Mouse (Mus musculus): ENCODE results near the gene Pald1. TPM values are rescaled to one million over a fixed set of nuclear protein-coding genes. Genes with fewer than 3 reads are reported as not detected.

Pald1 gene
- polyA plus RNA-seq, 1 experiment from 2014 or later = 47.5 TPM

GRCm38 (mm10) chr10:61327545-61327944 is 55.8 kb downstream of the Pald1 start:
- TF ChIP-seq CTCF (IDR thresholded peaks at IDR 0.05; ENCODE audit: low read depth) = no peak
- WGBS = 78% methylated on average over 10 of the region's 10 CpGs
- Histone ChIP-seq H3K4me3 (ENCODE audit: low read depth, low read length) (no peak overlapping the region), H3K27ac (ENCODE audit: low read depth) (no peak overlapping the region), H3K4me1 (ENCODE audit: insufficient read depth) (no peaks in the 10 kb centered on the region), H3K27me3 (ENCODE audit: insufficient read depth, low read length) (no peaks in the 10 kb centered on the region), H3K9ac (no peak overlapping the region), H3K36me3 (ENCODE audit: insufficient read depth) (0 out of 2 replicates have a peak, but pooled peaks cover 20% of the 10 kb centered on the region), H3K4me2 (no peak overlapping the region), H3K9me3 (ENCODE audit: low read depth, low read length) (no peaks in the 10 kb centered on the region)
- ATAC-seq (ENCODE audit: insufficient read depth) = no peak
- no peak for DNase-seq

- Histone ChIP-seq H3K9ac (no peak overlapping the region), H3K27ac (ENCODE audit: low read depth) (no peak overlapping the region), H3K4me3 (ENCODE audit: low read depth, low read length) (no peak overlapping the region), H3K36me3 (ENCODE audit: insufficient read depth) (peaks cover 30% of the 10 kb centered on the region), H3K27me3 (ENCODE audit: insufficient read depth, low read length) (no peaks in the 10 kb centered on the region), H3K9me3 (ENCODE audit: low read depth, low read length) (no peaks in the 10 kb centered on the region), H3K4me2 (no peak overlapping the region), H3K4me1 (ENCODE audit: insufficient read depth) (no peaks in the 10 kb centered on the region)
- TF ChIP-seq CTCF (IDR thresholded peaks at IDR 0.05; ENCODE audit: low read depth) = no peak
- ATAC-seq (ENCODE audit: insufficient read depth) = peak; percentile 77; the same call in 1 of the 2 replicates
- DNase-seq = no peak
- 53% methylated on average over 9 of the region's 9 CpGs for WGBS
Measured at GRCm38 (mm10) chr10:61325782-61326328, 57.5 kb downstream of the Pald1 start.

- no peak for DNase-seq
- WGBS = 68% methylated on average over 8 of the region's 8 CpGs
- no peaks in the 10 kb centered on the region for H3K9me3 ChIP-seq (ENCODE audit: low read depth, low read length)
- H3K27me3 ChIP-seq (ENCODE audit: insufficient read depth, low read length) = no peaks in the 10 kb centered on the region
- peaks cover 41% of the 10 kb centered on the region for H3K36me3 ChIP-seq (ENCODE audit: insufficient read depth)
- H3K4me1 ChIP-seq (ENCODE audit: insufficient read depth) = no peaks in the 10 kb centered on the region
- ATAC-seq (ENCODE audit: insufficient read depth) = no peak
- H3K27ac ChIP-seq (ENCODE audit: low read depth) = no peak overlapping the region
- no peak overlapping the region for H3K9ac ChIP-seq
- no peak overlapping the region for H3K4me2 ChIP-seq
- TF ChIP-seq CTCF (IDR thresholded peaks at IDR 0.05; ENCODE audit: low read depth) = no peak
- no peak overlapping the region for H3K4me3 ChIP-seq (ENCODE audit: low read depth, low read length)
Measured at GRCm38 (mm10) chr10:61324717-61325116, 58.6 kb downstream of the Pald1 start.

DNA sequence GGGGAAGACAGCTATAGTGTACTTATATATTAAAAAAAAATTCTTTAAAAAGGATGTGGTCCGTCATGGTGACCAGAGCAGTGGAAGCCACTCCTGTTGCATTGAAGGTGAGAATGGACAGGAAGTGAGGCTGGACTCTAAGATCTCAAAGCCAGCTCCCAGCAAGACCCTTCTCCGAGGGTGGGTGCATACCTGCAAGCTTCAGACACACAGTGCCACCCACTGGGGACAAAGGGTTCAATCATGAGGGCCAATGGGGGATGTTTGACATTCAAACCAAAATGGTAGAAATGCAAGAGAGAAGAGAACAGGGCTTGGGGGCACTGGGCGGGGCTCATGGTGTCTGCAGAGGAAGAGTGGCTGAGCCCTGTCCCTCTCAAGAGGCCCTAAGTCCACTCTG is 64.8 kb downstream of the Pald1 start:
- Histone ChIP-seq H3K36me3 (ENCODE audit: insufficient read depth) (peaks cover 35% of the 10 kb centered on the region), H3K27ac (ENCODE audit: low read depth) (no peak overlapping the region), H3K27me3 (ENCODE audit: insufficient read depth, low read length) (no peaks in the 10 kb centered on the region), H3K9ac (no peak overlapping the region), H3K4me1 (ENCODE audit: insufficient read depth) (no peaks in the 10 kb centered on the region), H3K9me3 (ENCODE audit: low read depth, low read length) (no peaks in the 10 kb centered on the region), H3K4me3 (ENCODE audit: low read depth, low read length) (no peak overlapping the region), H3K4me2 (no peak overlapping the region)
- ATAC-seq (ENCODE audit: insufficient read depth) = no peak
- 91% methylated on average over 3 of the region's 3 CpGs for WGBS
- no peak for DNase-seq
- TF ChIP-seq CTCF (IDR thresholded peaks at IDR 0.05; ENCODE audit: low read depth) = no peak

DNA sequence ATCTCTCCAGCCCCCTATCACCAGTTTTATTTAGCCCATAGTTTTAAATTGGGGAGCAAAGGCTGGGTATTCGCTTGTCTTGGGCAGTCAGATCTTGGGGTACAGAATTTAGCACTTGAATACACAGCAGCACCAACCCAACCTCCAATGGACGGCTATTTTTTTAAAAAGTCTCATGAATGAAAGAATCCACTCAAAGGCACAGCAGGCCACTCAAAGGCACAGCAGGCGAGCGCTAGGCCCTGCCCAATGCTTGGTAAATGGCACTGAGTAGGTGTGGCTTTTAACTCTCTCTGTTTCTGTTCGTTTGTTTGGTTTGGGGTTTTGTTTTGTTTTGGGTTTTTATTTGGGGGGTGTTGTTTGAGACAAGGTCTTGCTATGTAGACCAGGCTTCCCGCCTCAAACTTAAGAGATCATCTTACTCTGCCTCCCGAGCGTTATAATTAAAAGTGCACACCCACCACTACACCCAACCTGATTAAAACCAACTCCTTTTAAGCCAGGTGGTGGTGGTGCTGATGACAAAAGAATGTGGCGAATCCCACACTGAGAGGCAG is 67.9 kb downstream of the Pald1 start:
- DNase-seq (no peak), ATAC-seq (ENCODE audit: insufficient read depth) (no peak)
- no peak overlapping the region for H3K4me2 ChIP-seq
- no peak overlapping the region for H3K9ac ChIP-seq
- no peak overlapping the region for H3K27ac ChIP-seq (ENCODE audit: low read depth)
- peaks cover 12% of the 10 kb centered on the region; the same call in 1 of the 2 replicates for H3K36me3 ChIP-seq (ENCODE audit: insufficient read depth)
- 55% methylated on average over 9 of the region's 9 CpGs for WGBS
- H3K4me1 ChIP-seq (ENCODE audit: insufficient read depth) = no peaks in the 10 kb centered on the region
- no peak overlapping the region for H3K4me3 ChIP-seq (ENCODE audit: low read depth, low read length)
- TF ChIP-seq CTCF (IDR thresholded peaks at IDR 0.05; ENCODE audit: low read depth) = no peak
- H3K27me3 ChIP-seq (ENCODE audit: insufficient read depth, low read length) = no peaks in the 10 kb centered on the region
- no peaks in the 10 kb centered on the region for H3K9me3 ChIP-seq (ENCODE audit: low read depth, low read length)

- ATAC-seq (ENCODE audit: insufficient read depth) (no peak), DNase-seq (no peak)
- no peak overlapping the region for H3K27ac ChIP-seq (ENCODE audit: low read depth)
- no peak overlapping the region for H3K4me3 ChIP-seq (ENCODE audit: low read depth, low read length)
- no peaks in the 10 kb centered on the region for H3K9me3 ChIP-seq (ENCODE audit: low read depth, low read length)
- 0 out of 2 replicates have a peak, but pooled peaks cover 3% of the 10 kb centered on the region for H3K36me3 ChIP-seq (ENCODE audit: insufficient read depth)
- no peak overlapping the region for H3K9ac ChIP-seq
- H3K4me1 ChIP-seq (ENCODE audit: insufficient read depth) = no peaks in the 10 kb centered on the region
- no peak for TF ChIP-seq CTCF (IDR thresholded peaks at IDR 0.05; ENCODE audit: low read depth)
- no peaks in the 10 kb centered on the region for H3K27me3 ChIP-seq (ENCODE audit: insufficient read depth, low read length)
- no peak overlapping the region for H3K4me2 ChIP-seq
- 34% methylated on average over 7 of the region's 7 CpGs for WGBS
Measured at GRCm38 (mm10) chr10:61313750-61314149, 69.6 kb downstream of the Pald1 start.

DNA sequence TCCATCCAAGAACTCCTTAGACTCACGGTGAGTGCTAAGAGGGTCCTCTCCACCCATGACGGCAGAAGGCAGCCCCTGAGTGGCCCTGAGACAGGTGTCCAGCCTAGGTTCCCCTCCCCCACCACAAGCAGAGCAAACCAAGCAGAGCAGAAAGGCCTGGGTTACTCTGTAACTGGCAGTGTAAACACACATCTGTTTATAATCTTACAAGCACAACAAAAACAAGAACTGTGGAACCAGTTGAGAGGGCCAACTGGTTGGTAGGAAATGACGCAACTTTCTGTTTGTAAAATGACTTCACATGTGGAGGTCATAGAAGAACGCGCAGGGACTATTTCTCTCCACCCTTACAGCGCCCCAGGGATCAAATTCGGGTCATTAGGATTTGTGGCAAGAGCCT is 70.6 kb downstream of the Pald1 start:
- ATAC-seq (ENCODE audit: insufficient read depth) = no peak
- H3K9ac ChIP-seq = no peak overlapping the region
- no peak for DNase-seq
- H3K27me3 ChIP-seq (ENCODE audit: insufficient read depth, low read length) = no peaks in the 10 kb centered on the region
- no peak overlapping the region for H3K4me3 ChIP-seq (ENCODE audit: low read depth, low read length)
- no peaks in the 10 kb centered on the region for H3K9me3 ChIP-seq (ENCODE audit: low read depth, low read length)
- no peak overlapping the region for H3K4me2 ChIP-seq
- WGBS = 28% methylated on average over 7 of the region's 7 CpGs
- no peaks in the 10 kb centered on the region for H3K36me3 ChIP-seq (ENCODE audit: insufficient read depth)
- H3K27ac ChIP-seq (ENCODE audit: low read depth) = peak overlapping the region; percentile 18; the same call in 1 of the 2 replicates
- H3K4me1 ChIP-seq (ENCODE audit: insufficient read depth) = no peaks in the 10 kb centered on the region
- TF ChIP-seq CTCF (IDR thresholded peaks at IDR 0.05; ENCODE audit: low read depth) = no peak

Data from lung, embryonic 14.5 days (tissue).